Mouse (Mus musculus): ENCODE measurements around the gene Ttc28. TPM values are rescaled to one million over a fixed set of nuclear protein-coding genes. Genes with fewer than 3 reads are reported as not detected.

The Ttc28 gene
- total RNA-seq, 2 experiments from 2014 or later: 0.51 to 2.5 TPM

DNA sequence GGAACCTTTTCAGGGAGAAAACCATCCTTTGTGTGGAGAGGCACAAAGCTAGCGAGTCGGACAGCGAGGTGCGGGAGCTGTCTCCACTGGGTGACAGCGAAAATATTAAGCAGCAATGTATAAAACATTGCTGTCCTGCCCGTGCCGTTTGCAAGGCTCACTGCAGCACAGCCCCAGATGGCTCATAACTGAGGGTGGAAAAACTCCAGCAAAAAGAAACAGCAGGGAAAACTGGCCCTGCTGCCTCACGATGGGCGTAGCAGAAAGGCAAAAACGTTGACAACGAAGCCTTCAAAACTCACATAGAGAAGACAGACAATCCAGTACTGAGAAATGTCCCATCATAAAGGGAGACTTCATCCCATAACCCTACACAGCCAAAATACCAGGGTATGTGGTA lies 410.5 kb downstream of the Ttc28 start:
- ATAC-seq (replicated peaks; ENCODE audit: low FRiP score, poor library complexity, severe bottlenecking): no peak

DNA sequence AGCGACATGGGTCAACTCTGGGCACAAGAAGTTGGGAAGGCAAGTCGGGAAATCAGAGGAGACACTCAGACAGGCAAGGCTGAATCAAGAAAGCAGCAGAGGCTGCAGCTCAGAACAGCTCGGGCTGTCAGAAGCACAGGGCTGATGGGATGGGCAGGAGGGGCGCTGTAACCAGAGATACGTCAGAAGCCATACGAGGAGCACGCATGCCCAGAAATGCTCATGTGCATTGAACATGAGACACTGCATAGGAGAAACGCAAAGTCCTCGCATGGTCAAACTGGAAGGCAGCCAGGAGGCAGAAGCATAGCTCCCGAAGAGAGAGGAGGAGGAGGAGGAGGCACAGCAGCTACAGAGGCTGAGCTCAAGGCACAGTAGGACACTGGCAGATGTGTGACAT lies 412.0 kb downstream of the Ttc28 start:
- ATAC-seq (replicated peaks; ENCODE audit: low FRiP score, poor library complexity, severe bottlenecking): no peak

DNA sequence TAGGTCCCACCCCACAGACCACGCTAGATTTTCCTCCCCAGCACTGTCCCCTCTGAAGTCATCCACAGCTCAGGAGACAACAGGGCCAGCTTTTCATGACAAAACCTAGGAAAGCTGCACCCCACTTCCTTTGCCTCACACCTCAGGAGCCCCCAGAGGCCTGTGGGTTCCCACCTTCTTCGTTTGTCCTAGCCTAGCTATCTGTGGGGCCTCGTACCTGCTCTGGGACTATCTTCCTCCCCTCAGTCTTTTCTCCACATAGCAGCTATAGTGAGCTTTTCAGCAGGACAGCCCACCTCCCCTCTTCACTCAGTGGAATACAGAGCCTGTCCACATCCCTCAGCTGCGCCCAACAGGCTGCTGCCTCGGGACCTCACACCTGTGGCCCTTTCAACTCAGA lies 418.2 kb downstream of the Ttc28 start:
- ATAC-seq (replicated peaks; ENCODE audit: low FRiP score, poor library complexity, severe bottlenecking): no peak

DNA sequence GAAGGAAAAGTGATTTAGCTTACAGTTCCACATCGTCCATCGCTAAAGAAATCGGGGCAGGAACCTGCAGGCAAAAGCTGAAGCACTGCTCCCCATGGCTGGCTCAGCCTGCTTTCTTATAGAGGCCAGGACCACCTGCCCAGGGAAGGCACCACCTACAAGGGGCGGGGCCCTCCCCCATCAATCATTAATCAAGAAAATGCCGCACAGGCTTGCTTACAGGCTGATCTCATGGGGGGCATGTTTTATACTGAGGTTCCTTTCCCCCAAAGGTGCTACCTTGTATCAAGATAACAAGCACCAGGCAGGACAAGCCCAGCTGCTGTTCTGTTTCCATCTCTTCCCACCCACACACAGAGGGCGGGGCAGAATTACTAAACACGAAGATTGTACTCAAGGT lies 419.1 kb downstream of the Ttc28 start:
- ATAC-seq (replicated peaks; ENCODE audit: low FRiP score, poor library complexity, severe bottlenecking): no peak

DNA sequence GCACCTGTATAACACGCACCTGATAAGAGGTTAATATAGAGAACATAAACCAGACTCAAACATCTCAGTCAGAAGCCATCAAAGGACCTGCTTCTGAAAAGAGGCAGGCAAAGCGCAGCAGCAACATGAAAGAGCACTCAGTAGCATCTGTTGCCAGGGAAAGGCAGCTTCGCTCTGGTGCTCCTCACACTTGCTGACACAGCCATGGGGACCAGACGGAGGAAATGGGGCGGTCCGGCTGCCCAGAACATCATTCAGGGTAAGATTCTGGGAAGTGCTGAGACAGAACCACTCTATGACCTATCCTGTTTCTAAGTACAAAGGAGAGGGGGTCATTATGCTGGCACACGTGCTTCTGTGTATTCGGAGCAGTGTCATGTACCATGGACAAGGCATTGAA lies 421.2 kb downstream of the Ttc28 start:
- ATAC-seq (replicated peaks; ENCODE audit: low FRiP score, poor library complexity, severe bottlenecking): no peak

DNA sequence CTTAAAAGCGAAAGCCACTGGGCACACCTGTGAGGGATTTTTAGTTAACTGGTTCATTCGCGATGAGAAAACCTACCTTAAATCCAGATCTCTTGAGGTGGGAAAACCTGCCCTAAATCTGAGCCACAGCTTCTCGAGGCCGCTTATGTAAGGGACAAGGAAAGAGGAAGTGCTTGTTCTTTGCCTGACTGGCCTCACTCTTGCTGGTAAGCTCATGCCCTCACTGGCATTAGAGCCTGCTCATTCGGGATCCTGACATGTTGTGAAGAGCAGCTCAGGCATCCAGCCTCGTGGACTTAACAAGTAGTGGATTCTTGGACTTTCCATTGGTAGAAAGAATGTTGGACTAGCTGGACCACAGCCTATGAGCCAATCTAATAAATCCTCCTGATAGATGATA lies 422.1 kb downstream of the Ttc28 start:
- no peak for ATAC-seq (replicated peaks; ENCODE audit: low FRiP score, poor library complexity, severe bottlenecking)

DNA sequence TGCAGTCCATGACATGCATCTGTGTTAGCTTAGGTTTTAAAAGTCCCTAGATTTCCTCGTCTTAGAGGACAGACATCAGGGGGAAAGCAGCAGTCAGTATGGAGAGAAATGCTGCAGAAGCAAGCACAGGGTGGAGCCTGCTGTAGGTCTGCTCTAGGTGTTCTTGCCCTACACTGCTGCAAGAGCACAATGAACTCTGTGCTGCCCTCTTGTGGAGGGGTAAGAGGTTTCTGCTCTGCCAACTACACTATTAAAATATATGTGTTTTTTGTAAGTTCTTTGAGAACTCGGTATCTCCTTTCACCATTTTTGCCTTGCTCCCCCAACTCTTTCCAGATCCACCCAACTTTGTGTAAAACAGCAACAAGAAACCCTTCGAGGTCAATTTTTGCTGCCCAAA lies 425.1 kb downstream of the Ttc28 start:
- no peak for ATAC-seq (replicated peaks; ENCODE audit: low FRiP score, poor library complexity, severe bottlenecking)

DNA sequence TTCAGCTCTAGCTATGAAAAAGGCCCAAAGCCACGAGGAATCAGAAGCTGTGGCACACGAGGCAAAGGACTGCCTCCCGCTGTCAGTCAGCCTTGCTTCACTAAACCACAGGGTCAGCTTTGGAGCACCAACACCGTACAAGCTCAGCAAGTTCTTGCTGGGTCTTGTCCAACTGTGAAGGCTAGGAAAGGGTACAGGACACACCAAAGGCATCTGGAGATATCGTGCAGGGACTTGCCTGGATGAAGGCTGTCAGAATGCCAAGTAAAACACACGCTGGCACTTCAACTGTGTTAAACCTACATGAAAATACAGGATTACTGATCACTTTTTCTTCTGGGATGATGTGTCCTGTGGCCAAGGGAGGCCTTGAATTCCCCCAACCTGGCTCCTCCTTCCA lies 430.6 kb downstream of the Ttc28 start:
- ATAC-seq (replicated peaks; ENCODE audit: low FRiP score, poor library complexity, severe bottlenecking): no peak

DNA sequence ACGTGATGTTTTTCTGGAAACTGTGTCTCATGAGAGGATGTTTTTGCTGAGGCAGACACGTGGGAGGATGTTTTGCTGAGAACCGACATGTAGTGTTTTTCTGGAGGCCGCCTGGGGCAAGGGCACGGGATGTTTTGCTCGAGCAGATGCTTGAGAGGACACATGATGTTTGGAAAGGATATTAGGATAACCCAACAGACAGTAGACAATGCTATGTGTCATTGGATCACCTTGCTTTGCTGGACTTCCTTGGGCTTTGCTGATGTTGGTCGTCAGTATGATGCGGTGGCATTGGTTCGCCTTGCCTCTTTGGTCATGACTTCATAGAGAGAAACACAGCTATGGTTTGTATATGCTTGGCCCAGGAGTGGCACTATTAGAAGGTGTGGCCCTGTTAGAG lies 434.2 kb downstream of the Ttc28 start:
- no peak for ATAC-seq (replicated peaks; ENCODE audit: low FRiP score, poor library complexity, severe bottlenecking)

DNA sequence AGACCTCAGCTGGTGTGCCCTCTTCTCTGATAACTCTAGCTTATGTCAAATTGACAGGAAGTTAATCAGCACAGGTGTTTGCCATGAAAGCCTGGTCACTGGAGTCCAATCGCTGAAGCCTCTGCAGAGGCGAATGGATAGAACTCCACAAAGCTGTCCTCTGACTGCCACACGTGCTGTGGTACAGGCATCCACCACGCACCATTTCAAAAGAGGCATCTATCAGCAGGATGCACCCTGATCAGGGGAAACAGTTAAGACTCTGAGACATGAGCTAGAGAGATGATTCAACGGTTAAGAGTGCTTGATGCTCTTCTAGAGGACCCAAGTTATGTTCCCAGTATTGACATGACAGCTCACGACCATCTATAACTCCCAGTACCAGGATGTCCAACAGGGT lies 435.5 kb downstream of the Ttc28 start:
- no peak for ATAC-seq (replicated peaks; ENCODE audit: low FRiP score, poor library complexity, severe bottlenecking)

DNA sequence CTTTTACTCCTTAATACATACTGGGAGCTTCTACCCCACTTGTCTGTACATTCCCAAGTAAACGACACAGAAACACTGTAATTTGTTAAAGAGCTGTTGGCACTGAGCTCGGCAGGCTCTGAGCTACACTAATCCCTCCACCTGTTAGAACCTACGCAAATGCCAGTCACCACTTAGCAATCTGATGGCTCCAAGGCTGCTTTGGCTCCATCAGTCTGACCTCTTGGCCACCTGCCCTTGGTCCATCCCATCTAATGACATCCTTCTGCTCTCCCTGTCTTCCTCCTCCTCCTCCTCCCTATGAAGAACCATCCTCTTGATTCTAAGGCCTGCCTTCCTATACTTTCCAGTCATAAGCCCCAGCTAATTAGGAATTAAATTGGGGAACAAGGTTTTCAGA lies 437.9 kb downstream of the Ttc28 start:
- no peak for ATAC-seq (replicated peaks; ENCODE audit: low FRiP score, poor library complexity, severe bottlenecking)

DNA sequence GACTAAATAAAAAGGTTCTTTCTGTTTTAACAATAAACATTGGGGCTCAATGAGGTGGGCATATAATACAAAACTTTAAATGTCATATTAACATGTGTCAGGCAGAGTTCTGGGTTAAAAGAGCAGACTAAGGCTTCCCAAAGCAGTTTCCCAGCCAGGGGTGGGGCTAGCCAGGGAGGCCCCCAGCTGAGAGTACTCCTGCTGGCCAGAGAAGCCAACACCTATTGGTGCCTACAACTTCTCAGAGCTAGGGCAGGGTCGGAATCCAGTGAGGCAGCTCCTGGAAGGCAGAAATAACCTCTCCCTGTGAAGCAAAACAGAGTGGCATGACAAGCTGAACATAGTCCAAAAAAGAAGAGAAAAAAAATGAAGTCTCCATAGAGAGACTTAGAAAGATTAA lies 439.3 kb downstream of the Ttc28 start:
- no peak for ATAC-seq (replicated peaks; ENCODE audit: low FRiP score, poor library complexity, severe bottlenecking)

DNA sequence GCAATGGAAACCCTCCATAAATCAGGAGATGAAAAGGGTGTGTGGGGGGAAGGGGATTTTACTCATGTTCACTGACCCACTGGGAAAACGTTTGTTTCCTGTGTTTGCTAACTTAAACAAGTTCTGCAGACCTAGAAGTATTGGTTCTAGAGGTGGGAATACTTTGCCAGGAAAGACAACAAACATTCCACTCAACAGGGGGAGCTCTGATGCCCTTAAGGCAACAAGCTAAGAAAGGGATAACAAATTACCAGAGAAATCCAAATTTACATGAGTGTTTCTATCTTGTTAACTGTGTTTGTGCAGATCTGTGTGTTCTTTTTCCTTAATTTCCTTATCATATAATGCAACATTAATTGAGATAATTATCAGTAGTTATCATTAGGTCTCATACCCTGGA lies 446.2 kb downstream of the Ttc28 start:
- no peak for ATAC-seq (replicated peaks; ENCODE audit: low FRiP score, poor library complexity, severe bottlenecking)

DNA sequence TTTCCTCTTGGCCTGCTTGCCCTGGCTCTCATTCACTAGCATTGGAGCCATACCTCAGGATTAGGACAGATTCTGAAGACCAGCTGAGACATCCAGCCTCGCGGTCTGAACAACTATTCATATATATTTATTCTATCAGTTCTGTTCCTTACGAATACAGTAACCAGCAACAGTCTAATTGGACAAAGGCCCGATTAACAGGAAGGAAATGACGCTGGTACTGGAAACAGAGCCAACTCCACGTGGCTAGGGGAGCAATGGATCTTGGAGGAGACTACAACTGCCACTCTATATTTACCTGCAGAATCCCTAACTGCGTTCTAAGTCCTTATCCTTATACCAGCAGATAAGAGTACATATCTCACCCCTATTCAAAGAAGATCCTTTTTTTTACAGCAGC lies 447.8 kb downstream of the Ttc28 start:
- no peak for ATAC-seq (replicated peaks; ENCODE audit: low FRiP score, poor library complexity, severe bottlenecking)

DNA sequence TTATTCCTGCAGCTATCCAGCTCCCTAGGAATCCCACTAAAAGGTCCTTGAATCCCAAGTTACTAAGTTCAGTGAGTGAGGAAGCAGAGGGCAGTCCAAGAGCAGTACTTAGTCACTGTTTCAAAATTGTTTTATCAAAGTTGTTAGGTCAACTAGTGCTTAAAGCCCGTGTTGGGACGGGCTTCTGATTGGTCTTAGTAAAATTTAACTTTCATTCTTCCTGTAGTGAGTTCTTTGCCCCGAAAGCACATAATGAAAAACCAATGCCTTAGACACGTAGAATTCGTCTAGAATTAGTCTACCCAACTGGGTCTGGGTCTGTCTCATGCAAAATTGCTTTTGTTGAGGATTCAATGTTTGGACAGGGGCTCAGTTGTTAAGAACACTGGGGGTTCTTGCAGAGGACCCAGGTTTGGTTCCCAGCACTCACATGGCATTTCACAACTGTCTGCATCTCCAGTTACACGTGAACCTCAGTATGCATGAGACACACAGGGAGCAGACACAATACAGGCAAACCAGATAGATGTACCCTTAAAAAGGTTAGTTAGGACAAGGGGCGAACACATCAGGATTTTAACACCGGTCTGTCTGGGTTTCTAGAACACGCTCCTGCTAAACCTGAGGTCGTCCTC lies 450.3 kb downstream of the Ttc28 start:
- no peak for ATAC-seq (replicated peaks; ENCODE audit: low FRiP score, poor library complexity, severe bottlenecking)

DNA sequence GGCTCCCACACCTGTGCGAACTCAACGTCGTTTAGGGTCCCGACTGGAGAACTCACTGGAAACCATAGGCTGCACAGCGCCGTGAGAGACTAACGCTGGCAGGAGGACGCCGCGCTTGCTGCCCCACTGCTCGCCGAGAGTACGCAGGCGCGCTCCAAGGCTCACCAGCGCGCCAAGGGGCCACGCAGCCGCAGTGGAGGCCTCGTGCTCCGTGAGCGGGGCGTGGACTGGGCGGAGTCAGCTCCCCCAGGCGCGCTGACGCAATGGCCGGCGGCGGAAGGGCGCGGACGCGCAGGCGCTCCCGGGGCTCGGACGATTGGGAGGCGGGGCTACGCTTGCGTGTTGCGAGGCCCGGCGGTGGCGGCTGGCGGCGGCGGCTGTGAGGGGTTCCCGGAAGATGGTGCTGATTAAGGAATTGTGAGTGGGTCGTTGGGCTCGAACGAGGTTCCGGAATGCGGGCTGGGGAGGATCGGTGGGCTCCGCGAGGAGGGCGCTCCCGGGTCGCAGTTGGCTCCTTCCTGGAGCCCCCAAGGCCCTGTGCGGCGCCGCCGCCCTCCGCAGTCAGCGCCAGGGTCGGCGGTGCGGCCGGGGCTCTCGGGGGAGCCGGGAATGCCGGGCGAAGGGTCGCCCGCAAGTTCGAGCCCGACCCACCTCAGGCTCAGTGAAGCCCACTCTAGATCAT lies 451.0 kb downstream of the Ttc28 start, which contains the start of gene Pitpnb:
Pitpnb (plus strand) TSS at position 347 of the 682 bp plus-strand sequence.
- ATAC-seq (replicated peaks; ENCODE audit: low FRiP score, poor library complexity, severe bottlenecking): peak; percentile 98

DNA sequence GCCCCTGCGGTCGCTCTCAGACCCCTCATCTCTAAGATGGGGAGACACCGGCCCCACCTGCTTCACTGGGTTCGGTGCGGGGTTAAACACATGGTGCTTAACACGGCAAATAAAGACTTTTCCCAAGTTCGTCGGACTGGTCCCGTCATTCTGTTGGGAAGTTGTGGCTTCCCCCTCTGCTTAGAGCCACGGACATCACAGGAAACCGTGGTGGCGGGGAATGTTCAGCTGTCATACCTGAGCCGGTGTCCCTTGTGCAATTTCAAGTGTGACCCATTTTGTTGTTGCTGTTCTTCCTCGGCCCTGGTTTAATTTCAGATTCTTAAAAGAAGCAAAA lies 451.5 kb downstream of the Ttc28 start:
- ATAC-seq (replicated peaks; ENCODE audit: low FRiP score, poor library complexity, severe bottlenecking): peak; percentile 8; the same call in 1 of the 2 replicates

DNA sequence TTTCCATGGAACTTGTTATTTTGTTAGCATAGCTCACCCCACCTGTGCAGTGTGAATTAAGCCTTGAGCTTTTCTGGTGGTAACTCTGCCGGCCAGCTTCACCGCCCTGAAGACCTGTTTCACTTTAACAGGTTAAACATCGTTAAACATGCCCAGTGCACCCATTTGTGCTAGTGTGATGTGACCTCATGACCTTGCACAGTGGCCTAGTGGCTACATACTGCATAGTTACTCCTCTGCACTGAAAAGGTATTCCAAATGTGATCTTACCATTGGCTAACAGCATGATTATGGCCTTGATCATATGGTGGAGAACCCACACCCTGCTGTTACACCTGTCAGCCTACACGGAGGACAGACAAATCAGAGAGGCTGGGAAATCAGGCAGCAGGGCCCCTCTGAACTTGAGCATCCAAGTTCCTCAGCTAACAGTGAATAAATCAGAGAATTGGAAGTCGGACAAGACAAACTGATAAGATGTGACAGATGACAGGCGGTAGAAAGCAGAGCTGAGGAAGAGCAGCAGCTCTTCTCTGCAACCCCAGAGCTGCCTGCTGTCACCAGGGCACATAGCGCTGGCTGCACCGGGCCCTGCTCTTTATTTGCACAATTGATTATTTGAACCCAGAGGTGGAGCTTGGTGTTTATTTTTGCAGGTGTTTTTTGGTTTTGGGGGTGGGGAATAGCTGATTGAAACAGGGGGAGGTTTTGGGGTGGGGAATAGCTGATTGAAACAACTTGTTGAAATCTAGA lies 456.5 kb downstream of the Ttc28 start:
- no peak for ATAC-seq (replicated peaks; ENCODE audit: low FRiP score, poor library complexity, severe bottlenecking)

Data from erythroblast, adult 5-6 weeks (primary cell).